Mouse (Mus musculus) Patski (cell line): ENCODE results near the gene Zranb3. TPM values are rescaled to one million over a fixed set of nuclear protein-coding genes. Genes with fewer than 3 reads are reported as not detected.
"Not testable (repeated sequence)": the region's sequence is repeated elsewhere in the genome, so short reads cannot be mapped to it uniquely, and the experiment has no call there.

Experiments
- ATAC-seq: fragments of 100-300 bp; one replicate; pipeline ENCODE4 v1.8.0; 2021
- CTCF ChIA-PET: fragments of 350-600 bp; sonication (Branson Sonifier 250); formaldehyde crosslinking; loops from one replicate; lab custom pipeline; 2022; ENCODE audit warnings: inconsistent platforms; lab: Charles Lee
- POLR2A ChIA-PET: fragments of 350-600 bp; sonication (Branson Sonifier 250); formaldehyde crosslinking; loops from one replicate; lab custom pipeline; 2022; ENCODE audit warnings: antibody characterized with exemption, inconsistent platforms; lab: Charles Lee
- DNase-seq: peaks from one replicate; pipeline ENCODE4 v3.0.0-alpha.2; 2011; ENCODE audit warnings: low read depth, low spot score
- H3K27me3 ChIP-seq: fragments of 371-371 bp; one replicate; pipeline ENCODE4 v1.5.1; 2021
- CTCF ChIP-seq: fragments of 100-300 bp; IDR thresholded peaks from one replicate; pipeline ENCODE4 v1.5.1; 2021
- in situ Hi-C: fragments of 300-500 bp; cut with MboI; formaldehyde crosslinking; loops from 3 replicates; pipeline ENCODE4 v1.11.1; 2018; ENCODE audit warnings: low pct_unique_long_range_greater_than_20kb, mixed read lengths
- polyA plus RNA-seq: library from polyadenylated mRNA; unstranded; gene quantifications from one replicate; pipeline ENCODE4 v1.2.3, GENCODE M21; 2021

The Zranb3 gene
- polyA plus RNA-seq, 1 experiment from 2014 or later, result 13.5 TPM

DNA sequence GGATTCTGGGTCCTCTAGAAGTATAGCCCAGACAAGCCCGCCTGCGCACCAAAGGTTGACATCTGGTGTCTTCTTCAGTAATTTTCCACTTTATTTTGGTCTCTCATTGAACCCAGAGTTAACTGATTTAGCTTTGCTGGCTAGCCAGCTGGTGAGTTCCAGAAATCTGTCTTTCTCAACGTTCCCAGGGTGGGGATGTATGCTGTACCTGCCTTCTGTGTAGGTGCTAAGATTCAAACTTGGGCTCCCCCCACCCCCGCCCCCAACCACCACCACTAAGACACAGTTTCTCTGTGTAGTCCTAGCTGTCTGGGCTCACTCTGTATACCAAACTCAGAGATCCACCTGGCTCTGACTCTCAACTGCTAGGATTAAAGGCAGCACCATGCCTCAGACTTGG is 128.8 kb downstream of the Zranb3 start:
- ChIA-PET POLR2A (interaction anchor here (1.6 kb wide), 1 partner anchor 22 kb away, joined by 3 read pairs; no protein-coding TSS in a partner anchor), CTCF (interaction anchor here (1.7 kb wide), 1 partner anchor 11 kb away, joined by 8 read pairs; no protein-coding TSS in a partner anchor)
- no peak for TF ChIP-seq CTCF
- in situ Hi-C loops, result no loop called here
- DNase-seq (no peak), ATAC-seq (no peak)
- H3K27me3 ChIP-seq, result no peaks in the 10 kb centered on the region

DNA sequence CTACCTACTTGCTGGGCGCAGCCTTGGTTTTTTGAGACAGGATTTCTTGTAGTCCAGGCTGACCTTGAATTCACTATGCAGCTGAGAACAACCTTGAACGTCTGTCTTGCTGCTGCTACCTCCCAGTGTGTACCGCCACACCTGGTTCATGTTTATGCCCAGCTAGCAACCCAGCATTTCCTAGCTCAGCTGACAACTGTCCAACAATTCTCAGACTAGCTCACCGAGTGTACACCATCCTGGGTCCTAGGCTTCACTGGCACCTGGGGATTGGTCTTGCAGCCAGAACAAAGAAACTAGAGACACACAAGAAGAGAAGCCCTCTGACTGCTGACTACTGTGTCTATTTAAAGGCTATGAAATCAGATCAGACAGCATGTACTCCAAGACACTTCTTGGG is 132.0 kb downstream of the Zranb3 start:
- in situ Hi-C loops, result no loop called here
- CTCF ChIA-PET, result interaction anchor here (1.1 to 1.9 kb wide), 3 partner anchors 10 to 29 kb away, joined by 4 to 9 read pairs (median 4); no protein-coding TSS in a partner anchor
- no peak for DNase-seq
- no peaks in the 10 kb centered on the region for H3K27me3 ChIP-seq
- no peak for ATAC-seq
- TF ChIP-seq CTCF, result no peak
- POLR2A ChIA-PET, result no interaction called here

DNA sequence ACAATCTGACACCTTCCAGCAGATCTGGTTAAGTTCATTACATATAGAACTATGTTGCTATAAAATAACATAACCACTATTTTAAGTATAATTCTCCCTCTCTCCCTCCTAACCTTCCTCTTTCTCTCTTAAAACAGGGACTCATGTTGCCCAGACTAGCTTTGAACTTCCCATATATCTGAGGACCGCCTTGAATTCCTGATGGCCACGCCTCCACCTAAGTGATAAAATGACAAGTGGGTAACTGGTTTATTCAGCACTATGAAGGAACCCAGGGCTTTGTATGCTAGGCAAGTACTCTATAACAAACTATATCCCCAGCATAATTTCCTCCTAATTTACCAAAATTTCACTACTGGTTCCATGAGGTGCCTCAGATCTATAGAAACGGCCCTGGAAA is 139.5 kb downstream of the Zranb3 start:
- H3K27me3 ChIP-seq, result no peaks in the 10 kb centered on the region
- no peak for TF ChIP-seq CTCF
- DNase-seq (no peak), ATAC-seq (no peak)
- ChIA-PET CTCF (interaction anchor here (1.3 to 1.9 kb wide), 2 partner anchors 12 to 14 kb away, joined by 3 to 8 read pairs; no protein-coding TSS in a partner anchor), POLR2A (no interaction called here)
- in situ Hi-C loops, result no loop called here

DNA sequence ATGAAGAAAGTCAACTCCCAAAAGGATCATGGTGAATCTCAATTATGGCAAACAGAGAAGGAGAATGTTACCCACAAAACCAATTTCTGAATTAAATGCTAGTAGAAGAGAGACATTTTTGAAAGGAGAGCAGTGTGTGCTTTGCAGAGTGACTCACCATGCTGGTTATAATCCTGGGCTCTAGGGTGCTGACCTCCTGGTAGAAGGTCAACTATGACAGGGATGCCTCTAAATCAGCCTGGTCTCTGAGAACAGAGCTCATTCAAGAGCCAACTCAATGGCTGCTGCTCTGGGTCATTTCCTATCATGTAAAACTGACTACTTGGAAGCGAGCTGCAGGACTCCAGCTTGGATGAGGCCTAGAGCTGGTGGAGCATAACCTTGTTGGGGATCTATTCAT is 141.7 kb downstream of the Zranb3 start:
- ATAC-seq, result no peak
- CTCF ChIA-PET, result interaction anchor here (1.4 kb wide), 1 partner anchor 18 kb away, joined by 3 read pairs; no protein-coding TSS in a partner anchor
- H3K27me3 ChIP-seq, result no peaks in the 10 kb centered on the region
- no peak for TF ChIP-seq CTCF
- in situ Hi-C loops, result no loop called here
- no peak for DNase-seq
- POLR2A ChIA-PET, result no interaction called here

DNA sequence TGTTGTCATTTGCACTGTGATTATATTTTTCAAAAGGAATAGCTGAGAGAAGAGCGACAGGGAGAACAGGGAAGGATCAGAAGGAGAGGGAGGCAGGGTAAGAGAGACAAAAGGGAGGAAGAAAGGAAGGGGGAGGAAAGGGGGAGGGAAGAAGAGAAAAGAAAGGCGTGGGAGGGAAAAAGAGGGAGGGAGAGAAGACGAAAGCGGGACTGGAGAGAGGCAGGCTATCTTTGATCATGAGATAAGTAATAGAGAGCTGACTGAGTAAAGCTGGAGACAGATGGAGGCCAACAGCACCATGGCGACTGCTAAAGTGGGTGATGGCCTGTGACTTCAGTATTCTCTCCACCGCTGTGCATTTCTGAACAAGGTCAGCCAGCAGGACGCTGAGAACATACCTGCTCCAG is 143.5 kb downstream of the Zranb3 start:
- no peak for TF ChIP-seq CTCF
- CTCF ChIA-PET, result no interaction called here
- no peaks in the 10 kb centered on the region for H3K27me3 ChIP-seq
- POLR2A ChIA-PET, result no interaction called here
- ATAC-seq, result no peak
- in situ Hi-C loops, result no loop called here
- DNase-seq, result no peak

DNA sequence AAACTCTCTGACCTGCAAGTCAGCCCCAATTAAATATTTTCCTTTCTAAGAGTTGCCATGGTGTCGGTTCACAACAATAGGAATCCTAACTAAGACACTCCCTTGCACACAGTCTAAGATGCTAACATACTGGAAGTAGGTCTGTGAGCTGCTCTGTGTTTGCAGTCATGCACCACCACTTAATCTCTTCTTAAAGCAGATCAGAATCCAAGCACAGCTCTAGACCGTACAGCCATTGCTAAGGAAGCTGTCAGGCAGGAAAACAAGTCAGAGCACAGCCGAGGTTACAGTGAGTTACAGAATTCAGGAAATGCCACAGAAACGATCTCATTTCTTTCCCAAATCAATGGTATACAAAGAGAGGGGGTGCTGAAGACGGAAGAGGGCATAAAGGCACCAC is 144.0 kb downstream of the Zranb3 start:
- in situ Hi-C loops, result no loop called here
- POLR2A ChIA-PET, result no interaction called here
- ATAC-seq, result no peak

DNA sequence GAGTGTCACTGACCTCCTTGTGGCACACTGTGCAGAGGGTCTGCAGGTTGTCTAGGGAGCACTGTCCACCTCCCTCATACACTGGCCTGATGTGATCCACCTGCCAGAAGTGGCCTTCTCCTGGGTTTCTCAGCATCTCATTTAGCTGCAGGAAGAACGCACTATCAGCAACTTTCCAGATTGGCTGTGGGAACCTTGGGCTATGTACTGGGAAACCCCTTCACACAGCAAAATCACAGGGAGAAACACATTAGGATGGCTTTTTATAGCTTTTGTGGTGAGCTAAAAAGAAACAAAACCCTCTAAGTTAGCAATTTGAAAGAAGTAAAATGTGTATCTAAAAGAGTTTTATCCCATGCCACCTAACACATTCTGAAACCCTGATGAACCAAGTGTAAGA is 146.3 kb downstream of the Zranb3 start:
- no peak for TF ChIP-seq CTCF
- in situ Hi-C loops, result no loop called here

More for the DNA sequence above, 144.0 kb downstream of the Zranb3 start:
- CTCF ChIA-PET, result no interaction called here
- DNase-seq, result no peak
- no peaks in the 10 kb centered on the region for H3K27me3 ChIP-seq
- no peak for TF ChIP-seq CTCF

DNA sequence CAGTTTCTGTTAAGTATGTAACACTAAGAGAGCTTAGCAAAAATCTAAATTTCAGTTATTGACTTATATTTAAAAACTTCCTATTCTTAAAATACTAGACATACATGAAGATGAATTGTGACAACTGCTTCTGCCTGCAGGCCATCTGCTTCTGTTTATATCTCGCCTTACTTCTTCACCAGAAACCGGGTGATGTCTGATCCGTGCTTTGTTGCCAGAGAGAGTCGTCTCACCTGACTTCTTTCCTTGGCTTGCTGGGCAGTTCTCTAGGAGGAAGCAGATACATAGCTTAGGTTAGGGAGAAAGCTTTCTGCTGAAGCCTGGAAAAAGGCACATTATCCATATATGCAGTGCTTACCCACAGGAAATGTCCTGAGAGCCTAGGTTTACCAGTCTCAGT is 148.0 kb downstream of the Zranb3 start:
- in situ Hi-C loops, result no loop called here
- no peak for DNase-seq
- CTCF ChIA-PET, result interaction anchor here (1.4 kb wide), 1 partner anchor 13 kb away, joined by 6 read pairs; no protein-coding TSS in a partner anchor
- POLR2A ChIA-PET, result interaction anchor here (0.7 kb wide), 1 partner anchor 15 kb away, joined by 3 read pairs; no protein-coding TSS in a partner anchor
- no peak for TF ChIP-seq CTCF
- ATAC-seq, result no peak
- no peaks in the 10 kb centered on the region for H3K27me3 ChIP-seq

More for the DNA sequence above, 146.3 kb downstream of the Zranb3 start:
- ATAC-seq (no peak), DNase-seq (no peak)
- CTCF ChIA-PET, result no interaction called here
- no peaks in the 10 kb centered on the region for H3K27me3 ChIP-seq
- POLR2A ChIA-PET, result no interaction called here

DNA sequence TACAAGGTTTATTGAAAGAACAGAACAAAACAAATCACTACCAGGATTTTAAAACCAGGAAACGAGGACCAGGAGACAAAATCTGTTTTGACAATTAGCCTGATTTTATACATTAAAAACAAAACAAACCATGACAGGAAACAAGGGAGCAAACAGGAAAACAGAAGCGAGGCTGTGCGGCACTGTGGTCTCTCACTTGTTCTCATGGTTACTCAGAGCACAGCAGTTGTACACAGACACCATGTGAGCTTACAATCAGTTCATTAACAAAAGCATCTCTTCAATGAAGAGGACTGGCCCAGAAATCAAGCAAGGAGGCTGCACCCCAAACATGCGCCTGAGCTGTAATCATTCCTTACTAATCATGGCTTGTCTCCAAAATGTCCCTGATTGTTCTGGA is 148.6 kb downstream of the Zranb3 start:
- POLR2A ChIA-PET, result interaction anchor here (0.7 kb wide), 1 partner anchor 16 kb away, joined by 3 read pairs; no protein-coding TSS in a partner anchor
- DNase-seq, CTCF ChIA-PET, in situ Hi-C loops, ATAC-seq, H3K27me3 ChIP-seq: not testable (repeated sequence)

DNA sequence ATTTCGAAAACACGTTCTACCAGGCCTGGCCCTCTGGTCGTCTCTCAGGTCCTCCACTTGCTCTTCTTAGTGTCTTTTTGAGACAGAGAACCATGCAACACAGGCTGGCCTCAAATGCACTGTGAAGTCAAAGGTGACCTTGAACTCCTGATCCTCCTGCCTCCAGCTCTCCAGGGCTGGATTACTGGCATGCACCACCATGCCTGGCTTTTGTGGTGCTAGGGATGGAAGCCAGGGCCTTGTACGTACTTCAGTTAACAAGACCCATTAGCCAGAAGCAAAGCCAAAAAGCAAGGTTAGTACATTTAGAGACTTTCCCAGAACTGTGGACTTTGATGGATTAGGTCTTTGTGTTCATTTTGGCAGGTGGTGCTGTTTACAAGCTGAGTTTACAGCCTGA is 150.6 kb downstream of the Zranb3 start:
- ChIA-PET POLR2A (interaction anchor here (1.0 kb wide), 1 partner anchor 22 kb away, joined by 3 read pairs; no protein-coding TSS in a partner anchor), CTCF (interaction anchor here (1.4 kb wide), 1 partner anchor 125 kb away, joined by 3 read pairs; no protein-coding TSS in a partner anchor)
- DNase-seq (no peak), ATAC-seq (no peak)
- in situ Hi-C loops, result no loop called here
- TF ChIP-seq CTCF, result no peak
- H3K27me3 ChIP-seq, result no peaks in the 10 kb centered on the region

DNA sequence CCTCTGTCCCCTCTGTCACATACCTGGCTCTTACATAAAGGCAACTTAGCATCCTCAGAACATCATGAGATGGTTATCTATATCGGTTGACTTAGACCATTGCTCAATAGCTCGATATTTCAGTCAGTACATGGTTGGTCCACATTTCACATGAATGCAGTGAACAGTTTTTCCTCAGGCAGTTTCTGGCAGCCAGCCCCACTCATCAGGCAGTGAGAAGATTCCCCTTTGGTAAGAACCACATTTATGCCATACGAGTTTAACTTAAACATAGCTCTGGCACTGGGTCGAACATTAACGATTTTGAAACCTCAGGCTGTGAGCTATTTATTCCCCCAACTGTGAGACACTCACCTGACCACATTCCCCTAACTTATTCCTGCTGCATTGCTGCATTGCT is 154.1 kb downstream of the Zranb3 start:
- no peak for ATAC-seq

More for the DNA sequence above, 154.1 kb downstream of the Zranb3 start:
- CTCF ChIA-PET, result interaction anchor here (0.7 to 1.7 kb wide), 2 partner anchors 9 to 22 kb away, joined by 3 to 4 read pairs; no protein-coding TSS in a partner anchor
- TF ChIP-seq CTCF, result no peak
- no peaks in the 10 kb centered on the region for H3K27me3 ChIP-seq
- in situ Hi-C loops, result no loop called here
- POLR2A ChIA-PET, result interaction anchor here (0.5 kb wide), 1 partner anchor 444 kb away, joined by 4 read pairs; no protein-coding TSS in a partner anchor
- DNase-seq, result no peak
